Comparison of ENCODE assay signal across 21 mouse cellular contexts in the genomic region with DNA sequence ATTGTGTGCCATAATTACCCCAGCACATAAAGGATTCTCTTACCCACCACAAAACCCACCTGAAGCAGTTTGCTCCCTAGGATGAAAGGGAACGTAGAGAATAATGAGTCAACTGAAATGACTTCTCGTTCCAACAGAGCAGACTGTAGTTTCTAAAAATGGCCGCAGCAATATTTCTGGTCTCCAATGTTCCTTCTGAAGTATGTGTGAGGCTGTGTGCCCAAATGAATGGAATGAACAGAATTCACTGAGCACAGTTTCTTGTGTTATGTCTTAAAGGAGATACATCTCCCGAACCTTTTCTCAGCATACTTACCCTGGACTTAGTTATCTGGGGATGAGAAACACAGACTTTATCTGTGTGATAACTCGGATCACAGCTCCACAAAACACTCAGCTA.
DNase-seq lines count a peak whose midpoint lies in the region; ATAC-seq and TF ChIP-seq lines count a peak whose summit lies in the region.
"Had no signal": no experiment of that assay in that cellular context is flagged by ENCODE, and none has a peak within 500 bp of the region (broad histone marks: within the 10 kb centered on the region; RNA-seq: fewer than 3 reads in every experiment).

No protein-coding gene starts in this region.

- 46% methylated on average over 5 of the region's 5 CpGs for WGBS in heart, adult 2 months
- WGBS in heart, embryonic 12.5 days = 46% methylated on average over 5 of the region's 5 CpGs
- WGBS in cerebellum, adult 2 months = 78% methylated on average over 5 of the region's 5 CpGs

- H3K4me1 ChIP-seq in heart, adult 2 months (ENCODE audit: control insufficient read depth, insufficient read depth, low read length) = no peaks in the 10 kb centered on the region; the same call in 1 of the 2 replicates
- H3K4me1 ChIP-seq in heart, embryonic 12.5 days (replicated peaks) = peaks cover 37% of the 10 kb centered on the region
- H3K4me1 ChIP-seq in cerebellum, adult 2 months (ENCODE audit: control insufficient read depth, insufficient read depth, low read length) = no peaks in the 10 kb centered on the region
- H3K4me1 ChIP-seq: embryonic facial prominence, embryonic 12.5 days; hindbrain, embryonic 12.5 days had no signal

- H3K27me3 ChIP-seq in heart, adult 2 months (ENCODE audit: control insufficient read depth, insufficient read depth, low read length) = no peaks in the 10 kb centered on the region; the same call in 1 of the 2 replicates
- H3K27me3 ChIP-seq in heart, embryonic 12.5 days (replicated peaks) = no peaks in the 10 kb centered on the region
- no peaks in the 10 kb centered on the region; the same call in 1 of the 2 replicates for H3K27me3 ChIP-seq in cerebellum, adult 2 months (ENCODE audit: control insufficient read depth, insufficient read depth, low read length)
- H3K27me3 ChIP-seq: embryonic facial prominence, embryonic 12.5 days; forebrain, embryonic 13.5 days; hindbrain, embryonic 12.5 days had no signal

- TF ChIP-seq CTCF in heart, adult 2 months (IDR thresholded peaks at IDR 0.05) = no peak
- TF ChIP-seq CTCF in layer of hippocampus, adult 2 months (conservative IDR thresholded peaks at IDR 0.05) = no peak
- TF ChIP-seq CTCF in cerebellum, adult 2 months (IDR thresholded peaks at IDR 0.05; ENCODE audit: borderline replicate concordance, insufficient read depth, low read depth, low read length) = no peak

- TF ChIP-seq POLR2A in heart, adult 2 months (IDR thresholded peaks at IDR 0.05; ENCODE audit: insufficient read depth, low read depth, low read length) = no peak
- TF ChIP-seq POLR2A in cerebellum, adult 2 months (IDR thresholded peaks at IDR 0.05; ENCODE audit: borderline replicate concordance, insufficient read depth, low read length) = no peak

- H3K9me3 ChIP-seq in heart, embryonic 12.5 days (replicated peaks) = no peaks in the 10 kb centered on the region
- H3K9me3 ChIP-seq: embryonic facial prominence, embryonic 12.5 days; forebrain, embryonic 13.5 days; hindbrain, embryonic 12.5 days; midbrain, embryonic 10.5 days had no signal

- ATAC-seq in heart, embryonic 12.5 days (ENCODE audit: insufficient number of reproducible peaks, low FRiP score) = no peak
- ATAC-seq: forebrain, embryonic 13.5 days had no signal

- no peak overlapping the region for H3K4me2 ChIP-seq in heart, embryonic 12.5 days
- H3K4me2 ChIP-seq: embryonic facial prominence, embryonic 12.5 days; forebrain, embryonic 13.5 days; hindbrain, embryonic 12.5 days had no signal

- intact Hi-C loops in heart, adult 2 months (cut with DNase I) = no loop called here

- no peak overlapping the region for H3K4me3 ChIP-seq in heart, adult 2 months
- H3K4me3 ChIP-seq in heart, embryonic 12.5 days = no peak overlapping the region
- no peak overlapping the region for H3K4me3 ChIP-seq in layer of hippocampus, adult 2 months
- no peak overlapping the region for H3K4me3 ChIP-seq in cerebellum, adult 2 months (replicated peaks; ENCODE audit: insufficient read depth, low read depth, low read length)
- H3K4me3 ChIP-seq: embryonic facial prominence, embryonic 12.5 days; erythroblast, embryonic 14.5 days; forebrain, embryonic 13.5 days; gastrocnemius, adult 2 months; hindbrain, embryonic 12.5 days; midbrain, embryonic 10.5 days had no signal

- no peaks in the 10 kb centered on the region for H3K36me3 ChIP-seq in heart, adult 2 months (ENCODE audit: control insufficient read depth, insufficient read depth, low read length)
- H3K36me3 ChIP-seq in heart, embryonic 12.5 days = no peaks in the 10 kb centered on the region
- H3K36me3 ChIP-seq: embryonic facial prominence, embryonic 12.5 days; hindbrain, embryonic 12.5 days; midbrain, embryonic 10.5 days had no signal

- DNase-seq in heart, adult 2 months = no peak
- DNase-seq in layer of hippocampus, adult 2 months (ENCODE audit: low spot score in 2 of 2) = peak in 1 of 2 experiments; percentile 10
- DNase-seq in layer of hippocampus, adult 8-10 months (ENCODE audit: low spot score in 2 of 2) = no peak
- DNase-seq in right cerebral cortex, adult 18-20 months = peak; percentile 47
- no peak for DNase-seq in right cerebral cortex, adult 2 months (ENCODE audit: low spot score in 2 of 2)
- peak; percentile 68 for DNase-seq in telencephalon, adult 2 months (ENCODE audit: low read depth, low spot score)
- no peak for DNase-seq in cerebellum, adult 2 months
- DNase-seq: B cell, adult 2 months; cerebellum, adult 9-10 months; gastrocnemius, adult 2 months; kidney, adult 18-20 months; thymus, postnatal 14 days had no signal

- no peaks in the 10 kb centered on the region for H3K79me2 ChIP-seq in heart, adult 2 months (replicated peaks; ENCODE audit: control insufficient read depth, insufficient read depth, low read length)

- peak overlapping the region; percentile 58 for H3K27ac ChIP-seq in heart, adult 2 months
- H3K27ac ChIP-seq in heart, embryonic 12.5 days (ENCODE audit: poor library complexity, severe bottlenecking) = no peak overlapping the region
- peak overlapping the region; percentile 88; the same call in 1 of the 2 replicates for H3K27ac ChIP-seq in layer of hippocampus, adult 2 months
- H3K27ac ChIP-seq in cerebellum, adult 2 months (ENCODE audit: insufficient read depth, low read length) = no peak overlapping the region
- H3K27ac ChIP-seq: embryonic facial prominence, embryonic 12.5 days; forebrain, embryonic 13.5 days; gastrocnemius, adult 2 months; hindbrain, embryonic 12.5 days; kidney, postnatal 0 days; liver, embryonic 14.5 days; macrophage; midbrain, embryonic 10.5 days had no signal

- no peak for TF ChIP-seq EP300 in heart, adult 2 months (IDR thresholded peaks at IDR 0.05; ENCODE audit: insufficient read depth, low read depth, low read length)

- H3K9ac ChIP-seq in heart, adult 2 months (ENCODE audit: low read depth, low read length) = no peak overlapping the region
- H3K9ac ChIP-seq in heart, embryonic 12.5 days = no peak overlapping the region
- H3K9ac ChIP-seq: embryonic facial prominence, embryonic 12.5 days; forebrain, embryonic 13.5 days; hindbrain, embryonic 12.5 days; liver, embryonic 14.5 days had no signal

Comparison
In these comparisons a context has a peak if more than half of its experiments do, and no peak if none do; other contexts are left out.
1. DNase-seq: peak in right cerebral cortex, adult 18-20 months (single experiment) and telencephalon, adult 2 months (single experiment); none in heart, adult 2 months (0 of 2), layer of hippocampus, adult 8-10 months (0 of 2), right cerebral cortex, adult 2 months (0 of 2) and cerebellum, adult 2 months (0 of 2).
2. H3K27ac ChIP-seq: peak in heart, adult 2 months (single experiment) and layer of hippocampus, adult 2 months (single experiment); none in heart, embryonic 12.5 days (single experiment) and cerebellum, adult 2 months (single experiment).